Mouse (Mus musculus): ENCODE results near the gene Ccdc33. TPM values are rescaled to one million over a fixed set of nuclear protein-coding genes. Genes with fewer than 3 reads are reported as not detected.

Ccdc33 gene
- total and polyA plus RNA-seq, 2 experiments from 2014 or later, result not detected

GRCm38 (mm10) chr9:58009588-58009987 lies 109.0 kb downstream of the Ccdc33 start:
- Histone ChIP-seq H3K27ac (ENCODE audit: low read depth) (peak overlapping the region; percentile 34; the same call in 1 of the 2 replicates), H3K9me3 (replicated peaks; ENCODE audit: control insufficient read depth, low read length) (no peaks in the 10 kb centered on the region), H3K4me1 (ENCODE audit: control insufficient read depth, insufficient read depth) (peaks cover 12% of the 10 kb centered on the region; the same call in 1 of the 2 replicates), H3K27me3 (ENCODE audit: control insufficient read depth, insufficient read depth, low read length) (no peaks in the 10 kb centered on the region), H3K36me3 (replicated peaks; ENCODE audit: control insufficient read depth, insufficient read depth, low read length) (no peaks in the 10 kb centered on the region), H3K9ac (replicated peaks; ENCODE audit: low read depth, low read length) (no peak overlapping the region), H3K4me3 (ENCODE audit: low read depth, low read length) (no peak overlapping the region), H3K4me2 (ENCODE audit: low read depth, low read length) (no peak overlapping the region; the same call in 1 of the 2 replicates)
- ATAC-seq (ENCODE audit: insufficient read depth, low read depth) (no peak), DNase-seq (ENCODE audit: low spot score) (no peak)
- WGBS, result 50% methylated on average over 3 of the region's 3 CpGs
- TF ChIP-seq EP300 (IDR thresholded peaks at IDR 0.05; ENCODE audit: low read depth) (no peak), CTCF (IDR thresholded peaks at IDR 0.05; ENCODE audit: low read depth) (no peak)

GRCm38 (mm10) chr9:58009015-58009362 lies 109.6 kb downstream of the Ccdc33 start:
- Histone ChIP-seq H3K36me3 (replicated peaks; ENCODE audit: control insufficient read depth, insufficient read depth, low read length) (no peaks in the 10 kb centered on the region), H3K9ac (replicated peaks; ENCODE audit: low read depth, low read length) (no peak overlapping the region; the same call in 1 of the 2 replicates), H3K4me2 (ENCODE audit: low read depth, low read length) (peak overlapping the region; percentile 4; the same call in 1 of the 2 replicates), H3K9me3 (replicated peaks; ENCODE audit: control insufficient read depth, low read length) (no peaks in the 10 kb centered on the region), H3K4me1 (ENCODE audit: control insufficient read depth, insufficient read depth) (peaks cover 12% of the 10 kb centered on the region; the same call in 1 of the 2 replicates), H3K27ac (ENCODE audit: low read depth) (peak overlapping the region; percentile 70), H3K27me3 (ENCODE audit: control insufficient read depth, insufficient read depth, low read length) (no peaks in the 10 kb centered on the region), H3K4me3 (ENCODE audit: low read depth, low read length) (no peak overlapping the region)
- TF ChIP-seq EP300 (IDR thresholded peaks at IDR 0.05; ENCODE audit: low read depth), result 0 out of 2 replicates have a peak, but pooled peaks have one; percentile 46
- no peak for TF ChIP-seq CTCF (IDR thresholded peaks at IDR 0.05; ENCODE audit: low read depth)
- DNase-seq (ENCODE audit: low spot score) (peak; percentile 90), ATAC-seq (ENCODE audit: insufficient read depth, low read depth) (peak; percentile 95)
- 4% methylated on average over 6 of the region's 6 CpGs for WGBS

GRCm38 (mm10) chr9:58008336-58009014 lies 110.1 kb downstream of the Ccdc33 start:
- peaks cover 12% of the 10 kb centered on the region; the same call in 1 of the 2 replicates for H3K4me1 ChIP-seq (ENCODE audit: control insufficient read depth, insufficient read depth)
- no peaks in the 10 kb centered on the region for H3K27me3 ChIP-seq (ENCODE audit: control insufficient read depth, insufficient read depth, low read length)
- H3K9me3 ChIP-seq (replicated peaks; ENCODE audit: control insufficient read depth, low read length), result no peaks in the 10 kb centered on the region
- peak overlapping the region; percentile 70 for H3K27ac ChIP-seq (ENCODE audit: low read depth)
- TF ChIP-seq EP300 (IDR thresholded peaks at IDR 0.05; ENCODE audit: low read depth), result no peak
- no peak for TF ChIP-seq CTCF (IDR thresholded peaks at IDR 0.05; ENCODE audit: low read depth)
- ATAC-seq (ENCODE audit: insufficient read depth, low read depth) (peak; percentile 25), DNase-seq (ENCODE audit: low spot score) (no peak)
- no peaks in the 10 kb centered on the region for H3K36me3 ChIP-seq (replicated peaks; ENCODE audit: control insufficient read depth, insufficient read depth, low read length)
- WGBS, result 53% methylated on average over 12 of the region's 12 CpGs
- H3K4me2 ChIP-seq (ENCODE audit: low read depth, low read length), result 0 out of 2 replicates have a peak overlapping the region, but pooled peaks have one; percentile 4
- no peak overlapping the region for H3K4me3 ChIP-seq (ENCODE audit: low read depth, low read length)
- H3K9ac ChIP-seq (replicated peaks; ENCODE audit: low read depth, low read length), result no peak overlapping the region; the same call in 1 of the 2 replicates

GRCm38 (mm10) chr9:58005753-58006461 lies 112.7 kb downstream of the Ccdc33 start, which contains the start of gene Cyp11a1:
Gene Cyp11a1, plus strand, starts transcription at chr9:58006411.
- Histone ChIP-seq H3K4me3 (ENCODE audit: low read depth, low read length) (no peak within 1 kb of the TSS), H3K9ac (replicated peaks; ENCODE audit: low read depth, low read length) (no peak within 1 kb of the TSS), H3K9me3 (replicated peaks; ENCODE audit: control insufficient read depth, low read length) (no peaks in the 10 kb centered on the region), H3K27me3 (ENCODE audit: control insufficient read depth, insufficient read depth, low read length) (no peaks in the 10 kb centered on the region), H3K27ac (ENCODE audit: low read depth) (no peak within 1 kb of the TSS), H3K36me3 (replicated peaks; ENCODE audit: control insufficient read depth, insufficient read depth, low read length) (no peaks in the 10 kb centered on the region), H3K4me1 (ENCODE audit: control insufficient read depth, insufficient read depth) (peaks cover 12% of the 10 kb centered on the region; the same call in 1 of the 2 replicates), H3K4me2 (ENCODE audit: low read depth, low read length) (no peak within 1 kb of the TSS)
- no peak for DNase-seq (ENCODE audit: low spot score)
- TF ChIP-seq EP300 (IDR thresholded peaks at IDR 0.05; ENCODE audit: low read depth) (no peak), CTCF (IDR thresholded peaks at IDR 0.05; ENCODE audit: low read depth) (no peak)
- WGBS, result 80% methylated on average over 16 of the region's 16 CpGs
- ATAC-seq (ENCODE audit: insufficient read depth, low read depth), result no peak

- 32% methylated on average over 2 of the region's 2 CpGs for WGBS
- H3K4me3 ChIP-seq (ENCODE audit: low read depth, low read length), result no peak overlapping the region
- H3K4me1 ChIP-seq (ENCODE audit: control insufficient read depth, insufficient read depth), result peaks cover under 1% of the 10 kb centered on the region; the same call in 1 of the 2 replicates
- H3K27me3 ChIP-seq (ENCODE audit: control insufficient read depth, insufficient read depth, low read length), result 0 out of 2 replicates have a peak, but pooled peaks cover 11% of the 10 kb centered on the region
- ATAC-seq (ENCODE audit: insufficient read depth, low read depth) (no peak), DNase-seq (ENCODE audit: low spot score) (no peak)
- H3K4me2 ChIP-seq (ENCODE audit: low read depth, low read length), result no peak overlapping the region
- H3K36me3 ChIP-seq (replicated peaks; ENCODE audit: control insufficient read depth, insufficient read depth, low read length), result no peaks in the 10 kb centered on the region
- no peak overlapping the region for H3K9ac ChIP-seq (replicated peaks; ENCODE audit: low read depth, low read length)
- H3K27ac ChIP-seq (ENCODE audit: low read depth), result no peak overlapping the region
- H3K9me3 ChIP-seq (replicated peaks; ENCODE audit: control insufficient read depth, low read length), result no peaks in the 10 kb centered on the region
- no peak for TF ChIP-seq EP300 (IDR thresholded peaks at IDR 0.05; ENCODE audit: low read depth)
- TF ChIP-seq CTCF (IDR thresholded peaks at IDR 0.05; ENCODE audit: low read depth), result no peak
Observed at GRCm38 (mm10) chr9:58003272-58003671, 115.4 kb downstream of the Ccdc33 start.

All from heart, postnatal 0 days (tissue).